Mouse (Mus musculus) forebrain, embryonic 12.5 days (tissue): Measurements from ENCODE around the gene Slc15a3. TPM values are rescaled to one million over a fixed set of nuclear protein-coding genes. Genes with fewer than 3 reads are reported as not detected.

Experiments
- ATAC-seq: fragments of 200-750 bp; cut with Nextera tagmentation; 2 replicates; pipeline ENCODE4 v1.8.0; 2017; ENCODE audit warnings: moderate TSS enrichment; ENCODE audit not compliant: low FRiP score
- H3K27ac ChIP-seq: fragments of 300-500 bp; sonication (generic); 2 replicates; pipeline ENCODE4 v1.5.1; 2016; ENCODE audit warnings: mild to moderate bottlenecking
- H3K27me3 ChIP-seq: fragments of 300-500 bp; sonication (generic); 2 replicates; pipeline ENCODE4 v1.6.1; 2016; ENCODE audit warnings: mild to moderate bottlenecking
- H3K36me3 ChIP-seq: fragments of 300-500 bp; sonication (generic); replicated peaks from 2 replicates; pipeline ENCODE4 v1.6.1; 2016; ENCODE audit warnings: mild to moderate bottlenecking
- H3K4me1 ChIP-seq: fragments of 300-500 bp; sonication (generic); 2 replicates; pipeline ENCODE4 v1.6.1; 2016
- H3K4me2 ChIP-seq: fragments of 300-500 bp; sonication (generic); 2 replicates; pipeline ENCODE4 v1.6.1; 2016; ENCODE audit warnings: mild to moderate bottlenecking, moderate library complexity
- H3K4me3 ChIP-seq: fragments of 300-500 bp; sonication (generic); replicated peaks from 2 replicates; pipeline ENCODE4 v1.5.1; 2016; ENCODE audit warnings: mild to moderate bottlenecking
- H3K9ac ChIP-seq: fragments of 300-500 bp; sonication (generic); 2 replicates; pipeline ENCODE4 v1.6.1; 2016; ENCODE audit warnings: mild to moderate bottlenecking
- H3K9me3 ChIP-seq: fragments of 300-500 bp; sonication (generic); 2 replicates; pipeline ENCODE4 v1.6.1; 2016
- WGBS: fragments of 180-500 bp; shearing (Covaris S2); methylation state at CpG from one replicate; pipeline ENCODE4 v1.1.7; 2016; 5-methylcytosine and 5-hydroxymethylcytosine counted together
- polyA plus RNA-seq: library from polyadenylated mRNA; unstranded; fragments of >200 nt; fragmentation: Nextera tagmentation; extraction: Ambion mirVana; gene quantifications from 2 replicates; pipeline ENCODE4 v1.2.1, GENCODE M21; 2016

Gene Slc15a3
- polyA plus RNA-seq, 1 experiment from 2014 or later = 0.38 TPM

GRCm38 (mm10) chr19:10904927-10905727, 65.6 kb downstream of the Slc15a3 start:
- H3K9me3 ChIP-seq = no peaks in the 10 kb centered on the region
- no peak overlapping the region for H3K9ac ChIP-seq
- WGBS = 71% methylated on average over 7 of the region's 7 CpGs
- H3K36me3 ChIP-seq = peaks cover 78% of the 10 kb centered on the region
- 0 out of 2 replicates have a peak, but pooled peaks have one; percentile 39 for ATAC-seq
- 0 out of 2 replicates have a peak overlapping the region, but pooled peaks have one; percentile 5 for H3K27ac ChIP-seq
- no peaks in the 10 kb centered on the region for H3K4me1 ChIP-seq
- H3K27me3 ChIP-seq = no peaks in the 10 kb centered on the region
- H3K4me3 ChIP-seq = no peak overlapping the region
- H3K4me2 ChIP-seq = no peak overlapping the region

DNA sequence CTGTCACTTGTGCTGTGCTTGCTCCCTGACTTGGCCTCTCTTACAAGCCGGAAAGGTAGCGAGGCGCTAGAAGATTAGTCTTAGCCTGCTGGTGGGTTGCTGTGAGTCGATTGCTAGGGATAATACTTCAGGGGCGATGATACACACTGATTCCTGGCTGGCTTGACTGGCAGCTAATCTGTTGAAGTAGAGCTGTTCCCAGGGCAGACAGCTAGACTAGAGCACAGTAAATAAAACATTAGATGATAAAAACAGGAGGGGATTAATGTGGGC, 66.1 kb downstream of the Slc15a3 start:
- WGBS = 86% methylated on average over 5 of the region's 5 CpGs
- Histone ChIP-seq H3K9ac (no peak overlapping the region), H3K9me3 (no peaks in the 10 kb centered on the region), H3K27me3 (no peaks in the 10 kb centered on the region), H3K36me3 (peaks cover 72% of the 10 kb centered on the region), H3K27ac (no peak overlapping the region), H3K4me2 (no peak overlapping the region), H3K4me3 (no peak overlapping the region), H3K4me1 (no peaks in the 10 kb centered on the region)
- no peak for ATAC-seq

GRCm38 (mm10) chr19:10907891-10908290, 68.4 kb downstream of the Slc15a3 start:
- 59% methylated on average over 3 of the region's 3 CpGs for WGBS
- H3K4me3 ChIP-seq = no peak overlapping the region
- no peak for ATAC-seq

More at GRCm38 (mm10) chr19:10907891-10908290, 68.4 kb downstream of the Slc15a3 start:
- peaks cover 50% of the 10 kb centered on the region for H3K36me3 ChIP-seq
- no peaks in the 10 kb centered on the region for H3K9me3 ChIP-seq
- H3K4me2 ChIP-seq = no peak overlapping the region
- no peaks in the 10 kb centered on the region for H3K27me3 ChIP-seq
- no peak overlapping the region for H3K27ac ChIP-seq
- H3K9ac ChIP-seq = no peak overlapping the region
- H3K4me1 ChIP-seq = no peaks in the 10 kb centered on the region

Other genes with a start within 250 kb of the Slc15a3 start
- gene Ddb1, start 234.4 kb upstream of the Slc15a3 start, polyA plus RNA-seq = 389 and 413 TPM in 2 replicates
- gene Tkfc, start 234.1 kb upstream of the Slc15a3 start, polyA plus RNA-seq = 20.5 and 22.9 TPM in 2 replicates
- gene Vwce, start 205.5 kb upstream of the Slc15a3 start, polyA plus RNA-seq = 0.44 and 0.45 TPM in 2 replicates
- gene Pga5, start 161.7 kb upstream of the Slc15a3 start, polyA plus RNA-seq = not detected in 2 replicates
- 32.5 and 35.2 TPM in 2 replicates for gene Vps37c, start 151.0 kb upstream of the Slc15a3 start, polyA plus RNA-seq
- gene Cd5, start 100.7 kb upstream of the Slc15a3 start, polyA plus RNA-seq = not detected in 2 replicates
- not detected in 2 replicates for gene Cd6, start 9.7 kb upstream of the Slc15a3 start, polyA plus RNA-seq
- 115 and 126 TPM in 2 replicates for gene Tmem132a, start 30.2 kb downstream of the Slc15a3 start, polyA plus RNA-seq
- 35.6 and 36.6 TPM in 2 replicates for gene Tmem109, start 42.3 kb downstream of the Slc15a3 start, polyA plus RNA-seq
- gene Prpf19, start 55.5 kb downstream of the Slc15a3 start, polyA plus RNA-seq = 43.3 and 49.6 TPM in 2 replicates
- not detected in 2 replicates for gene Zp1, start 80.9 kb downstream of the Slc15a3 start, polyA plus RNA-seq
- 0.08 TPM in 1 of 2 replicates, not detected in the other for gene Ptgdr2, start 97.4 kb downstream of the Slc15a3 start, polyA plus RNA-seq
- gene Ccdc86, start 109.5 kb downstream of the Slc15a3 start, polyA plus RNA-seq = 26.2 and 27.0 TPM in 2 replicates
- not detected in 2 replicates for gene Ms4a10, start 134.9 kb downstream of the Slc15a3 start, polyA plus RNA-seq
- gene Ms4a15, start 153.5 kb downstream of the Slc15a3 start, polyA plus RNA-seq = not detected in 2 replicates
- gene Ms4a18, start 178.3 kb downstream of the Slc15a3 start, polyA plus RNA-seq = not detected in 2 replicates
- not detected in 2 replicates for gene Ms4a8a, start 241.4 kb downstream of the Slc15a3 start, polyA plus RNA-seq